Mouse (Mus musculus) right cerebral cortex, postnatal 10 days (tissue): ENCODE results near the gene Pkp3.
"Not testable (repeated sequence)": the region's sequence is repeated elsewhere in the genome, so short reads cannot be mapped to it uniquely, and the experiment has no call there.

Experiments
- DNase-seq, 2 experiments: peaks; one replicate each; pipeline ENCODE4 v3.0.0; 2021; ENCODE audit warnings: low spot score in 2 of 2

The Pkp3 gene

GRCm38 (mm10) chr7:141077841-141078240 lies at the start of gene Pkp3:
Gene Pkp3 (plus strand): TSS chr7:141078218.
- no peak for DNase-seq

GRCm38 (mm10) chr7:141028831-141029230 lies 49.2 kb upstream of the Pkp3 start, which contains the start of gene Gm17387:
Gene Gm17387 (plus strand): TSS chr7:141029131.
- no peak for DNase-seq

GRCm38 (mm10) chr7:141030390-141030789 lies 47.6 kb upstream of the Pkp3 start:
- no peak for DNase-seq

- no peak for DNase-seq
Measured at GRCm38 (mm10) chr7:141032458-141033167, 45.4 kb upstream of the Pkp3 start.

GRCm38 (mm10) chr7:141036624-141037023 lies 41.4 kb upstream of the Pkp3 start:
- not testable (repeated sequence) for DNase-seq

- DNase-seq, result no peak
Measured at GRCm38 (mm10) chr7:141038090-141039032, 39.7 kb upstream of the Pkp3 start.

- no peak for DNase-seq
Measured at GRCm38 (mm10) chr7:141039386-141040107, 38.5 kb upstream of the Pkp3 start.

- DNase-seq, result no peak
Measured at GRCm38 (mm10) chr7:141040867-141041606, 37.0 kb upstream of the Pkp3 start.

- DNase-seq, result peak; percentile 69 to 74
Measured at GRCm38 (mm10) chr7:141041661-141042060, 36.4 kb upstream of the Pkp3 start.

- DNase-seq, result no peak
Measured at GRCm38 (mm10) chr7:141042539-141042938, 35.5 kb upstream of the Pkp3 start.

- DNase-seq, result no peak
Measured at GRCm38 (mm10) chr7:141046931-141047580, 31.0 kb upstream of the Pkp3 start.

- peak; percentile 84 to 90 for DNase-seq
Measured at GRCm38 (mm10) chr7:141047581-141048225, 30.3 kb upstream of the Pkp3 start.

GRCm38 (mm10) chr7:141048226-141049218 lies 29.5 kb upstream of the Pkp3 start:
- peak; percentile 92 to 94 for DNase-seq

GRCm38 (mm10) chr7:141049326-141049725 lies 28.7 kb upstream of the Pkp3 start:
- DNase-seq, result no peak

GRCm38 (mm10) chr7:141051060-141051685 lies 26.8 kb upstream of the Pkp3 start:
- DNase-seq, result no peak

- DNase-seq, result no peak
Measured at GRCm38 (mm10) chr7:141052016-141052415, 26.0 kb upstream of the Pkp3 start.

- DNase-seq, result no peak
Measured at GRCm38 (mm10) chr7:141052421-141052820, 25.6 kb upstream of the Pkp3 start.

GRCm38 (mm10) chr7:141055785-141056184 lies 22.2 kb upstream of the Pkp3 start:
- no peak for DNase-seq
